Mouse (Mus musculus) liver, embryonic 14.5 days (tissue): ENCODE results near the gene Rnps1.
"Not testable (repeated sequence)": the region's sequence is repeated elsewhere in the genome, so short reads cannot be mapped to it uniquely, and the experiment has no call there.

Experiments
- CTCF ChIP-seq: IDR thresholded peaks from 2 replicates; pipeline ENCODE4 v1.5.1; 2016; ENCODE audit warnings: antibody characterized with exemption, low read depth, control low read depth
- EP300 ChIP-seq: IDR thresholded peaks from 2 replicates; pipeline ENCODE4 v1.6.1; 2016; ENCODE audit warnings: antibody characterized with exemption, low read depth

DNA sequence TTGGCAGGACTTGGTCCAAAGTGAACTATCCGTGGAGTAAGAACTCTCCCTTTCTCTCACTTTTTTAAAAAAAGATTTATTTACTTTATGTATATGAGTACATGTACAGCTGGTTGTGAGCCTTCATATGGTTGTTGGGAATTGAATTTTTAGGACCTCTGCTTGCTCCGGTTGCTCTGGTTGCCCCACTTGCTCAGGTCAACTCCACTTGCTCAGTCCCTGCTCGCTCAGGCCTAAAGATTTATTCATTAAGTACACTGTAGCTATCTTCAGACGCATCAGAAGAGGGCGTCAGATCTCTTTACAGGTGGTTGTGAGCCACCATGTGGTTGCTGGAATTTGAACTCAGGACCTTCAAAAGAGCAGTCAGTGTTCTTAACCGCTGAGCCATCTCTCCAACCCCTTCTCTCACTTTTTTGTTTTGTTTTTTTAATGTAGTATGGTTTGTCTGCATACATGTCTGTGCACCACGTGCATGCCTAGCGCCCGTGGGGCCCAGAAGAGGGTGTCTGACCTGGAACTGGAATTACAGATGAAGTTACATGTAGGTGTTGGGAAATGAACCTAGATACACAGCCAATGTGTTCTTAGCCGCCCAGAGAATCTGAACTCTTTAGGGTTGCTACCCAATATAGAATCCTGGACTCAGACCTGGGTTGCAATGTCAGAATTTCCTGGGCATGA, 41.3 kb downstream of the Rnps1 start:
- not testable (repeated sequence) for TF ChIP-seq CTCF, EP300
